Mouse (Mus musculus) lung, postnatal 0 days (tissue): ENCODE results near the gene Scaf1.

Experiments
- CTCF ChIP-seq: IDR thresholded peaks from 2 replicates; pipeline ENCODE4 v1.5.1; 2016; ENCODE audit warnings: antibody characterized with exemption, mild to moderate bottlenecking
- EP300 ChIP-seq: IDR thresholded peaks from 2 replicates; pipeline ENCODE4 v1.6.1; 2016; ENCODE audit warnings: antibody characterized with exemption, mild to moderate bottlenecking, control low read depth

DNA sequence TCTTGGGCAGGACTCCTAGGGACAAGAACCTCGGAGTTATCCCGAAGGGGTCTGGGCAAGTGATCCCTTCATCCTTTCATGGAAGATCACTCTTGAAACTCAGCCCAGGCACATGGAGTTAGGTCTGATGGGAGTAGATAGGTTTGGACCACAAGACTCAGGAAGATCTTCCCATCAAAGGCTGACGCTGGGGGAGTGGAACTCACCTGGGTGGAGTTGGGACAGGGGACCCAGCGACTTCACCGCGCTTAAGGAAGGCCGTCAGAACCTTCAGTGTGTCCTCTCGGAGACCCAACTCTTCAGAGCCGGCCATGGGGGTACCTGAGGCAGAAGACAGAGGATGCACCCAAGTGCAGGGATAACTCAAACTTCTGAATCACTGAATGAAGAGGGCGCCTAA lies 19.5 kb downstream of the Scaf1 start:
- TF ChIP-seq CTCF = no peak
- no peak for TF ChIP-seq EP300
